Mouse (Mus musculus) retina, postnatal 1 day (tissue): ENCODE measurements around the gene Ugt1a5.
"Not testable (repeated sequence)": the region's sequence is repeated elsewhere in the genome, so short reads cannot be mapped to it uniquely, and the experiment has no call there.

Experiments used
- DNase-seq: peaks from one replicate; pipeline ENCODE4 v3.0.0-alpha.2; 2012

Gene Ugt1a5

GRCm38 (mm10) chr1:88165711-88166110, at the start of gene Ugt1a5:
TSS of gene Ugt1a5 (plus strand) at chr1:88166012.
- no peak for DNase-seq

DNA sequence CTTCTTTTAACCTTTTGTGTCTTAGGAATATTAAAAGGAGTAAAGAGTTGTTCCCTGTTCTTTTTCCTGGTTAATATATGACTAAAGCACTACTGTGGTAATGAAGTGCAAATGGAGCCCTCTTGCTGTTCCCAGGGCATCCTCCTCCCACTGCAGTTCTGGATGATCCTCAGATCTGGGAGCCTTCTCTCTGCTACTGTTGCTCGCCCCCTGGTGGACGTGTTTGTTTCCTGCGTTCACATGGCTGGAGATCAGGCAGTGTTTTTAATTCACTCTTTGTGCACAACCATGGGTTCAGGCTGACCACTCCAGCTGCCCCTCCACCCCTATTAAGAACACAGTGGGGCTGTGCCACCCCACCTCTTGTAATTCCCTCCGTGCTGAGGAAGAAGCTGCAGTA, 45.3 kb upstream of the Ugt1a5 start:
- not testable (repeated sequence) for DNase-seq

GRCm38 (mm10) chr1:88121521-88121920, 44.3 kb upstream of the Ugt1a5 start:
- peak; percentile 6 for DNase-seq

- not testable (repeated sequence) for DNase-seq
These were observed 39.9 kb upstream of the Ugt1a5 start for GRCm38 (mm10) chr1:88125827-88126360.

DNA sequence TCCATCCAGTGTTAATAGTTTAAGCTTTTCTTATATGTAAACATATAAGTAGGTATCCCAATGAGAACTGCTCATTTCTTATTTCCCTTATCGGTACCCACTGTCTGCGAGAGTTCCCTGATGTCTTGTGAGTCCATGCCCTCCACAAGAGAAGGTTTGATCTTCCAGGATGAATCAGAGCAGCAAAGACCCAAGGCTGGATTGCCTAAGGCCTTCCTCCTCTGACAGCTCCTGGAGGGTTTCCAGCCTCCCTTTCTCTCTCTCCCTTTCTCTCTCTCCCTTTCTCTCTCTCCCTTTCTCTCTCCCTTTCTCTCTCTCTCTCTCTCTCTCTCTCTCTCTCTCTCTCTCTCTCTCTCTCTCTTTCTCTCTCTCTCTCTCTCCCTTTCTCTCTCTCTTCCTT, 36.7 kb upstream of the Ugt1a5 start:
- DNase-seq: not testable (repeated sequence)

GRCm38 (mm10) chr1:88130223-88130622, 35.6 kb upstream of the Ugt1a5 start:
- not testable (repeated sequence) for DNase-seq

DNA sequence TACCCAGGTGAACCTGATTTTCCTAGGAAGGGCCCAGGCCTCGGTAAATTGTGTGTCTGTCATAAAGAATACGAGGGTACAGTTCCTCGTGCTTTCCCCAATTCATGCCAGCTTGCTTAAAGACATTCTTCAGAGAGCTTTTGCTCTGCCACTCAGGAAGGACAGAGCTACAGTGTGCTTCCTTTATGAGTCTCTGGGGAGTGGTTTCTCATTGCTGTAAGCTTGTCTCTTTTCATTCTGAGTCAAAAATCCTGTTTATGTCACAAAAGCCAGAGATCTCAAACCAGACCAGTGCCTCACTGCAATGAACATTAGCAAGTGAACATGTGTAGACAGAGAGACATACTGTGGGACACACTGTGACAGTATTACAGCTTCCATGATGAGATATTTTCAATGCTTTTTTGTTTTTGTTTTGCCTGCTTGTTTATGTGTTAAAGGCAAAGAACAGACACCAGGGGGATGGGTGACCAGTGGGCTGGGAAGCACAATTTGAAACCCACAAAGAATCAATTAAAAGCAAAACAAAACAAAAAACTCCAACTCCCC, 31.8 kb upstream of the Ugt1a5 start:
- no peak for DNase-seq

GRCm38 (mm10) chr1:88134457-88135011, 31.3 kb upstream of the Ugt1a5 start, which contains the start of gene Ugt1a6a:
TSS of gene Ugt1a6a (plus strand) at chr1:88134809.
- DNase-seq: not testable (repeated sequence)

- DNase-seq: not testable (repeated sequence)
These were observed 30.4 kb upstream of the Ugt1a5 start for GRCm38 (mm10) chr1:88135229-88135904.

DNA sequence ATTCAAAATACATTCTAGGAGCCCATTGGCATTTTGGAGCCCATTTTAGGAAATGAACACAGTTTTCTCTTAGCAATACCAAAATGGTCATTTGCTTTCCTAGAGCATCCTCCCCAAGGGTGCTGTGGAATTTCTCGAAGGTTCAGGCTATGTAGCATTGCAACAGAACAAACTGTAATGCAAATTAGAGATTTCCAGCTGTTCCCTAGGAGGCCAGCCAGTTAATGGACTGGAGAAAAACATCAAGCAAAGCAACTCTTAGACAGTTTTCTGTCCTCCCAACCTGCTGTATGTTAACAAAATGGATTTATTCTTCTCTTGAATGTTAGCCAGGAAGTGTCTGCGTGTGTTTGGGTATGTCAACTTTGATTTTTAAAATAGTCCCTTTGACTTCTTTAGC, 29.2 kb upstream of the Ugt1a5 start:
- no peak for DNase-seq

GRCm38 (mm10) chr1:88137264-88137663, 28.5 kb upstream of the Ugt1a5 start:
- DNase-seq: no peak

GRCm38 (mm10) chr1:88138145-88138544, 27.7 kb upstream of the Ugt1a5 start:
- DNase-seq: no peak

- DNase-seq: not testable (repeated sequence)
These were observed 25.3 kb upstream of the Ugt1a5 start for GRCm38 (mm10) chr1:88140492-88140891.

GRCm38 (mm10) chr1:88143966-88144675, 21.7 kb upstream of the Ugt1a5 start:
- DNase-seq: peak; percentile 40

- peak; percentile 14 for DNase-seq
These were observed 20.5 kb upstream of the Ugt1a5 start for GRCm38 (mm10) chr1:88145278-88145677.

DNA sequence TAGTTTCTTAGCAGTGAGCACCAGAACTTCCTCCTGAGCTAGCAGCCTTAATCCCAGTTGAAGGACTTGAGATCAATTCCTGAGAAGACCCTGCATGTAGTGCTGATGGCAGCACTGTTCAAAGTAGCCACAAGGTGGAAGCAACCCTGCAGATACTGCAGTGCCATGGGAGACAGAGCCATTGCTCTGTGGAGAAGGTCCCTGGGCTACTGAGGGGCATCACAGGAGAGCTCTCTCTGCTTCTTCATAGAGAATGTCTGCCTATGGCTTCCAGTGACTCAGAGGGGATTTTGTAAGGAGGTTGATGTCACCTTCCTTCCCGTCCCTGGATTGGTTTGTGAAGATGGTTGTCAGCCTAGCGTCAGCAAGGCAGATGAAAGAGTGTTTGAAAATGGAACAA, 15.7 kb upstream of the Ugt1a5 start:
- DNase-seq: peak; percentile 12

DNA sequence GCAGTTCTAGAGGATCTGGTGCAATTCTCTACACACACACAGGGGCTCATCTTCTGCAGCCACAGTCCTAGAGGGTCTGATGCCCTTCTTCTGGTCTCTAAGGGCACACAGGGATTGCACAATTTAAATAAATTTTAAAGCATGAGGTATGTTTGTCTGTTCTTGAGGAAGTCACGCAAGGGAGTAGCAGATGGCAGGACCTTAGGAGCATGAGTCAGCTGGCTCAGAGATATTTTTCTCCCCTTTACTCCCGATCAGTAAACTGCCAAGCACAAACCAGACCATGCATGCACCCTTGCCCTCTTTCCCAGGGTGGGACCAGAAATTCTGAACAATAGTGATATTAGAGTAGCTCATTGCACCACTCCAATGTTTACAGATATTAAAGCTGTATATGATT, 7.4 kb upstream of the Ugt1a5 start:
- DNase-seq: no peak

DNA sequence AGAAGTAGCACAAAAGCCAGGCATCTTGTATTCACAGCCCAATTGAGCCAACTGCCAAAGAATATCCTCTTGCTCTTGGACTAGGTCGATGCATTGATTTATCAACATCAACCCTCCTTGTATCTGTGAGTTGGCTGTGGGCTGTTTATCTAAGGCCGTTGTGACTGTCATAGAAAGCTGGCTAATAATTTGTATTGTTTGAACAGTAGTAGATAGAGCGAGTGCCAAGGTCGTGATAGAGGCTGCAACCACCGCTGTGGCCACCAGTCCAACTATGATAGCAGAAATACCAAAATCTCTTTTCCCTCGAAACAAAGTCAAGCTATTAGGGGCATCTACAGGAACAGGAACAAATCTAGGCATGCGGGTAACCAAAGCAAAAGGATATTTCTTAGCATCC, 6.4 kb downstream of the Ugt1a5 start:
- DNase-seq: not testable (repeated sequence)

GRCm38 (mm10) chr1:88179657-88180056, 13.8 kb downstream of the Ugt1a5 start:
- no peak for DNase-seq

DNA sequence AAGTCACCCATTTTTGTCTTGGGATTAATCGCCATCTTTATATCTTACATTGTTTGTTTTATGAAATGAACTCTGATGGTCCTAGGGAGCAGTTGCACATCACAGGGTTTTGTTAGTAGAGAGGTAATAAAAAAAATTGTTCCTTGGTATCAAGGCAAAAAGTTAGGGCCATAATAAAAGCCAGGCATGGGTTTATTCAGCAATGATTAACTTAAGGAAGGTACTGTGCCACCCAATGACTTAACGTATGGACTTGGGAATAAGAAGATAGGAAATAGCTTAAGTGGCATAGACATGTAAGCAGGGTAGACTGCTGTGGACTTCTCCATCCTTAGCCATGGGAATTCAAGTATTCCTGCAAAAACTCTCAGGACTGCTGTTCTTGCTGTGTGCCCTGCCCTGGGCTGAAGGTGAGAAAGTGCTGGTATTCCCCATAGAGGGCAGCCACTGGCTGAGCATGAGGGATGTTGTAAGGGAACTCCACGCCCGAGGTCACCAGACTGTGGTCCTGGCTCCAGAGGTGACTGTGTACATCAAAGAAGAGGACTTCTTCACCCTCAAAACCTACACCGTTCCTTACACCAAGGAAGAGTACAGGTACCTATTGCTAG, 20.6 kb downstream of the Ugt1a5 start:
- DNase-seq: no peak

DNA sequence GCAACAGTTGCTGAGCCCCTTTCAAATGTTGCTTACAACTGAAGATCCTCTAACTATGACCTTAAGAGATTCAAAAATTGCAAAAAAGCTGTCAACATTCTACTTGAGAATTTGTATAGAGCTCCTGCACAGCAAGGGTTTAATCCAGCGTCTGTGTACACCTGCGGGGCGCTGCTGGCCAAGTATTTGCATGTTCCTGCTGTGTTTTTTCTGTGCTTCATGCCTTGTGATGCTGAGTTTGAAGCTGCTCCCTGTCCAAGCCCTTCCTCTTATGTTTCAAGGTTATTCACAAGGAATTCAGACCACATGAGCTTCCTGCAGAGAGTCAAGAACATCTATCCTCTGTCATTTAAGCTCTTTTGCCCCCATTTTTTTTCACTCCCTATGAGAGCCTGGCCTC, 26.3 kb downstream of the Ugt1a5 start:
- DNase-seq: no peak

- DNase-seq: no peak
These were observed 29.9 kb downstream of the Ugt1a5 start for GRCm38 (mm10) chr1:88195687-88196086.

DNA sequence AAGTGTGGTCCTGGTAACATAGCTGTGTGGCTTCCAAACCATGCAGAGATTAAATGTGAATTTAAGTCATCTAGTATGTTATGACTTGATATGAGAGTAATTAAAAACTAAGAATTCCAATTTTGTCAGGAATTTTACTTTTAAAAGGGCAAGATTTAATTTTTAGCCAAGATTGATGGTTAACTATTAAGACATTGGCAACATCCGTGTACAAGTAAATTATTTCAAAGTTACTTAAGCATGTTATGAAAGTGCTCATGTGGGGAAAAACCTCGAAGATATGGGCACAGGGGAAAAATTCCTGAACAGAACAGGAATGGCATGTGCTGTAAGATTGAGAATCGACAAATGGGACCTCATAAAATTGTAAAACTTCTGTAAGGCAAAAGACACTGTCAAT, 31.6 kb downstream of the Ugt1a5 start:
- DNase-seq: no peak
